Mouse (Mus musculus): ENCODE measurements around the gene Rc3h1.

GRCm38 (mm10) chr1:160881968-160882367 lies 24.2 kb upstream of the Rc3h1 start:
- no peak for TF ChIP-seq CTCF (IDR thresholded peaks at IDR 0.05; ENCODE audit: extremely low read depth, insufficient read length, insufficient replicate concordance, low read depth, low read length)
- no peak for TF ChIP-seq POLR2A (IDR thresholded peaks at IDR 0.05; ENCODE audit: low read depth, low read length)
